Mouse (Mus musculus): ENCODE measurements around the gene Commd2.

Gene Commd2

DNA sequence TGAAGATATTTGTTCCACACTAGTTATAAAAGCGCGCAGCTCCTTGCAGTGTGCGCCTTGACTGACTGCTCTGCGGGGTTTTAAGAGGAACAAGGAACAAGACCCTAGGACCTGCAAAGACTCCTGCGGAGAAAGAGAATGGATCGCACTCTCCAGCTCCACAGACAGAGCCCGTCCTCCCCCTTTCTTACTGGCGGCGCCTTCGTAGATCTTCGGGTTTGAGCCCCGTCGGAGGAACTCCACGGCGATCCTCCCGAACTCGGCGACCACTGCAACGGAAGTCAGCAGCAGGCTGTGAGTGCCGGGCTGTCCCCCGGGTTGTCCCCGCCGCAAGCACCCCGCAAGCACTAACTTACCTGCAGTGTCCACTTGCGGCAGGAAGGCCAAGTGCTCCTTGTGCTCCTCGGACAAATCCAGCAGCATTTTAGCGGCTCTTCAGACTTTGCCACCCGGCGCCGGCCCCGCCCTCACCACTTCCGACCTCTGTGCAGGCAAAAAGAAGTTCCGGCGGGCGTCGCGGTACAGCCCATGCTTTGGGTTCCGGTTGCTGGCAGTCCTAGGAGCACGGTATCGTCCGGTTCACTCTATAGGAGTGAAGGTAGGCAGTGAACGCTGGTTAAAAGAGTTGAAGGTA lies at the start of gene Commd2:
Gene Commd2, minus strand, starts transcription at position 485 of the 634 bp plus-strand sequence.
- peak; percentile 64 to 71 for DNase-seq

DNA sequence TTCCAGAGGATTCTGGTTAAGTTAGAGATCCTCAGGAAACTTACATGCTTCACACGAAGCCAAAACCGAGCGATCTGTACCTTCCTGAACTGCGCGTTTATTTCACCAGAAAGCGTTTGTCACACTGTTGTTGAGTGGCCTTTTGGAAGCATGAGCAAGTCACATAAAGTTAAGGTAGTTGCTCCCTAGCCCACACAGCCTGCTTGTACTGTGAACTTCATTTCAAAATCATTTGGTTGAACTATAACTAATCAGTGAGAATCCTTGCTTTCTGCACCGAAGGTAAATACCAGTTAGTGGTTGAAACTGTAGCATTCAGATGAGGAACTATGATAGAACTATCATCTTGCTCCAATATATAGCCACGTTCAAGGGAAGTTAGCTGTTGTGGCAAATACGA lies 45.3 kb upstream of the Commd2 start:
- no peak for DNase-seq

DNA sequence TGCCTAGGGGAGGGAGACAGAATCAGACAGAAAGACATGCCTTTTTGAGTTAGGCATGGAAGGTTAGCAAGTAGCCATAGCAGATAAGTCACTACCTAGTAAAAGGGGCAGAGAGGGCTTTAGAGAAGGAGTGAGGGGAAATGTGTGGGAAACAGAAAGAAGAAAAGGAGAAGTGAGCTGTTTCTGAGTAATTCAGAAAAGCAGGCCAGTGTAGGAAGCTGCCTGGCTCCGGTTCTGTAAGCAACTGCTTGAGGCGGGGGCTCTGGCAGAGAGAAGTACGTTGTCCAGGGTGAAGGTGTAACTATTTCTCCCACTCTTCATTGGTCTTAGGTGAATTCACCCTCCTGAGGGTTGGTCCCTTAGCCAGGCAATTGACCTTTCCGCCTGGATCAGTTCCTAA lies 44.7 kb upstream of the Commd2 start:
- no peak for DNase-seq

DNA sequence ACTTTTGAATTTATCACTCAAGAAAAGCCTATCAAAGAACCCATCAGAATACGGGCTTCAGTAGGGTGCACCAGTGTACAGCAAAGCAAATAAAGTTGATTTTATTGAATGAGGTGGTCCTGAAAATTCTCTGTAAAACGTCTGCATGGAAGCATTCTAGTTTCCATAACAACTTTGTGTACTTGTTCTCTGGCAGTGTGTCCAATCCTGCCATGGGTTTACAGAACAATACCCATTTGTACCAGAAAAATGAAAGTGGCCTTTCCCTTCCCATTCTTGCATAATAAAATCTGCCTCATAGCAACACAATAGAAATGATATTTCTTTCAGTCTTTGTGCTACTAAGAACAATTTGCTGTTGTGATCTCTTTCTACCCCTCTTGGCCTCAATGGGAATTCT lies 41.2 kb upstream of the Commd2 start, which contains the start of gene Ankub1:
Gene Ankub1, minus strand, starts transcription at position 81 of the 400 bp plus-strand sequence.
- DNase-seq = no peak

DNA sequence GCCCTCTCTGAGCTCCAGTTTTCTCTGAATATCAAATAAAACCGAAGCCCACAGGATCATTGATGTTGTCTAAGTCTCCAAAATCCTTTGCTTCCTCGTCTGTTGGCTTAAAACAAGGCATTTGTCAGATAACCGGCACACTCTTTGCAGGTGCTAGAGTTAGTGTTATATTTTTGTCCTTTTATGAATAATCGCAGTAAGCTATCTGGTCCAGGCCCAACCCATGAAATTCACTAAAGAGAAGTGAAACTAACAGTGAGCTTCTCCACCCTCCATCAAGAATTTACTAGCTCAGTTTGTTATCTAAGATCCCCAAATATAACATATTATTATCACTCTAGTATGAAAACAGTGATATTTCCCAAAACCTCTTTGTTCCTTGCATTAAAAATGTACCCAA lies 40.3 kb upstream of the Commd2 start:
- DNase-seq = no peak

DNA sequence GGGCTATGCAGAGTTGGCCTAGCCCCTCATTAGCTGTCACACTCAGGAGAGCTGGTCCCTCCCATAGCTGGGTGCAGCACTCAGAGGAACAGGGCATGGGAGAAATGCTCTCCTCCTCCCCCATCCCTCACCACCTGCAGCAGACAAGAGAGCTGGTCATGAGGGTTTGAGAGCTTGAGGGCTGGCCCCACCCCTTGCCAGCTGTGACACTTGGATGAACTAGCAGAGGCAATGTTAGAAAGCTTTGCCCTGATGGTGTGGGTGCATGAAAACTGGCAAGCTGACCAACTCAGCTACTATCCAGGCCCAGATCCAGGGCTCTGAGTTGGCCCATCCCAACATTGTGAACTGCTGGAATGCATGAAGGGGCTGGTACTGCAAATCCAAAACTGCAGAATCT lies 26.3 kb upstream of the Commd2 start:
- no peak for DNase-seq

DNA sequence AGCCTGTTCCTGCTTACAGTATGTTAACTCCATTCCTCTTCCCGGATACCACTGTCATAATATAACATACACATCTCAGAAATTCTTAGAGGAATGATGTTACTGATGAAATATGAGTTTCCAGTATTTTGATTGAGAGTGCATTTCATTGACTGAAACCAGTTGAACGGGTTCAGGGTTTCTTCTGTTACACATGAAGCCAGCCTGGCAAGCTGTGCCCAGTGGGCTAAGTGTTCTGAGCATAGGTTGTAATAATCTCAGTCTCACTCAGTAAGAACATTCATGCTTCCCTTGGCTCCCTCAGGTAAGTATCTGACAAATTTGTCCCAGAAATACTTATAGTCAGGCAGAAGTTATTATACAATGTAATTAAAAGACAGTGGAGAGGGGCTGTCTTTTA lies 22.6 kb upstream of the Commd2 start:
- DNase-seq = no peak

DNA sequence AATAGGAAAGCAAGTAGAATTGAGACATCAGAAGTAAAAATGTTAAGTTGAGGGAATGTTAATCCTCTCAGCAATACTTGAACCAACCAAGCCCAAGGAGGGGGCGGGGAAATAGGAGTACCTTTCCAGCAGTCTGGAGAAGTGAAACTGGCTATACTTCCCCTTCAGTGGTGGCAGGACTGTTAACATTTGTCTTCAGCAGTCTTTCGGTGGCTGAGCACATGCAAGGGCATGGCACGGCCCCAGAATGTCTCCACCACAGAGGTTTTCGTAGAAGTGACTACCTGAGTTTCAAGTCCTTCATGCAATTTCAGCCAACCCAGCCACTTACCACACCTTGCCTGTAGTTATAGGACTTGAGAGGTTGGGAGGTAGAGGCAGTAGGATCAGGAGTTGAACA lies 22.1 kb upstream of the Commd2 start:
- DNase-seq = no peak

DNA sequence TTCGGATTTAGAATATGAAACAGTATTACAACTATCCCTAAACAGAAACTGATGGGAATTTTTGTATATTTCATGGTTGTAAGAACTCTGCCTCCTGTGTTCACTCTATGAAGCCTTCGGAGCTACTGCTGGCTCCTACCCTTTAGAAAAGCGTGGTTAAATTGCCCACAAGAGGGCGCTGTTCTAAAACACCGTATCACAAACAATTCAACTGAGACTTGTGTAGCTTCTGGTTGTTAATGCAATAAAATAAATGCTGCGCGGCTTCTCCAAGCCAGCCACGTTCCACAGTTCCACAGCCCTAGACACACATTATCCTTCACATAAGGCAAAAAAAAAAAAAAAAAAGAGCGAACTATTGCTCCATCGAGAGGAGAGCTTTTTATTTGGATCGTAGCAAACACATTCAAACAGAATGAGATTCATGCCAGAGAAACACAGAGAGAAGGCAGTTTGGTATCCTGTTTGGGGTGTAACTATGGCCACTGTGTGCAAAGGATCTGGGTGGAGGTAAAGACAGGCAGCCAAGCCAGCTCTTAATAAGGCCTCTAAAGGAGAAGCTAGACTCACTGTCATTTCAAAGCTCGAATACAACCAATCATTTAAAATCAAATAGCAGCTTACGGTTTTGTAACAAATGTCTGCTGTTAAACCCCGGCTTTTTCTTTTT lies 15.7 kb upstream of the Commd2 start:
- DNase-seq = peak in 1 of 2 experiments; percentile 13

DNA sequence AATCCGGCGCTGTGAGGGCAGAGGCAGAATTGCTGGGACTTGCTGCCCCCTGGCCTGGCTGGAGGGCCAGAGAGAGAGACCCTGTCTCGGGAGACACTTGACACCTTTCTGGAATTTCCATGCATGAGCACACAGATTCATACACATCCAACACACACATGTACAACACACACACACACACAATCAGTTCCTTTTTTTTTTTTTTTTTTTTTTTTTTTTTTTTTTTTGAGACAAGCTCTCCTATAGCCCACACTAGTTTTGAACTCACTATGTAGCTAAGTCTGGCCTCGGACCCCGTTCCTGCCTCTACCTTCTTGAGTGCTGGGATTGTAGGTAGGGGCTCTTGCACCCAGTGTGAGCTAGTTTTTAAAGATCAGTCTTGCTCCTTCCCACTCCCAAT lies 14.4 kb upstream of the Commd2 start:
- no peak for DNase-seq

DNA sequence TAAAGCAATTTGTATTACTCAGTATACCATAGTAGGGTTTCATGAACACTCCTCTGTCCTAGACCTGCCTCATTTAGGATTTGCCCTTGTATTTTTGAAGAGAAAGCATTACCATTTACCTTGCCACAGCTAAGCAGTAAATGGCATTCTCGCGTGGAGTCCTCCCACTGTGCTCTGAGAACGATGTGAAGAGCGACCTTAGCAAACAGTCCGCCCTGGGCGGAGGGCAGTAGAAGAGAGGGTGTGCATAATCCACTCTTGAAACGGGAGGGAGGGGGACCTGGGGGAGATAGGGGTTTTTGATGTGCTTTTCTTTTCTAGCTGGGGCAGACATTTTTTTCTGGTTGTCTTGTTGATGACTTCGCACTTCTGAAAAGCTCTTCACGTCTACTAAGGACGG lies 13.2 kb upstream of the Commd2 start:
- no peak for DNase-seq

DNA sequence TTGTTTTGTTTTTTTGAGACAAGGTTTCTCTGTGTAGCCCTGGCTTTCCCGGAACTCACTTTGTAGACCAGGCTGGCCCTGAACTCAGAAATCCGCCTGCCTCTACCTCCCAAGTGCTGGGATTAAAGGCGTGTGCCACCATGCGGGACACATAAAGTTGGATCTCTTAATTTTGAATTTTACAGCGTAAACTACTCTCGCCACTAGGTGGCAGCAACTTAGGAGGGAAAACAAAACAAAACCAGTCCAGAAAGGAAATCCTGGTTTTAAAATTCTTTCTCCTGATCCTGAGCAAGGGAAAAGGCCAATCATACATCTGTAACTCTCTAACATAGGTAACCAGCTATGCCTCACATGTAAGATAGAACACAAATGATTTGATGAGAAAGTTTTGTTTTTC lies 12.2 kb upstream of the Commd2 start:
- no peak for DNase-seq

DNA sequence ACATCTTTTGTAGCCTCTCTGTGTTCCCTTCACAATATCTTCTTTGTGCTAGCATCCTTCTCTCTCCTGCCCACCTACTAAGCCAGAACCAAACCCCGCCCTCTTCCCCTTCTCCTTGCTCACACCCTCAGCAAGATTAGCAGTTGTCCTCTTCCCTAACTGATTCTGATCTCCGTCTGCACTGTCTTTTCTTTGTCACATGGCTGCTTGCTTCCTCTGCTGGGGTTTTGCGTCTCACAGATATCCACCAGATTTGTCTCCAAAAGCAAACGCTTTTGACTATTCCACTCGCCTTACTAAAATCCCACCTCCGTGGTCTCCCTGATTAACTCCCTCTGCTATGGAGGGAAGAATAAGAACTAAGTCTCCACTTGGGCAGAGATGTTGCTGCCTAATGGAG lies 7.1 kb upstream of the Commd2 start:
- no peak for DNase-seq

DNA sequence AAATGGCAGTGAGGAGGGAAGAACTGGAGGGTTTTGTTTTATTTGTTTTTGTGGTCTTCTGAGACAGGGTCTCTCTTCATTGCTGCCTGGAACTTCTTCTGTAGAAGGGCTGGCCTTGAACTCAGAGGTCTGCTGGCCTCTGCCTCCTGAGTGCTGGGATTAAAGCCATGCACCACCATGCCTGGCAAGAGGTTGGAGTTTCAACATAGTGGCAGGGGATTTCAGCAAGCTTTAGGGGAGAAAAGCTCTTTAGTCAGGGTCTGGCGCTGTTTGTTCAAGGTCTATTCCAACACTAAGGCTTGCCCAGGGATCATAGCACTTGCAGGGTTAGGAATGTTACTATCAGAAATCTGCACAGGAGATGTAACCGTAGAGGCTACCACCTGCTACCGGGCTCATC lies 2.1 kb upstream of the Commd2 start:
- no peak for DNase-seq

DNA sequence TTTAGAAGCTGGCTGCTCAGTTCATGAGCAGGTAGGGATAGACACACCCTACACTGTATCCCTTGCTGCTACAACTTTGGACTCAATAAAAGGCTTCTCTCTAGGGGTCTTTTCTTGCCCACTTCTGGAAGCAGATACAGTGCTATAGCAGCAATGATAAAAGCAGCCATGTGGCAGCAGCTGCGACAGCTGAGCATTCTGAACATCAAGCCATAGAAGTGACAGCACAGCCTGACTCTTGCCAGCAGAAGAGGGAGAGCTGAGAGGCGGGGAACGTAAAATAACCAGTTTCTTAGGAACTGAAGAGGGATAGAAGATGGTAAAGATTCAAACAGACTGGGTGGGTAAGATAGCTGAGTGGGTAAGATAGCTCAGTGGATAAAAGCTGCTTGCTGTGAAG lies 970 bp upstream of the Commd2 start:
- no peak for DNase-seq

DNA sequence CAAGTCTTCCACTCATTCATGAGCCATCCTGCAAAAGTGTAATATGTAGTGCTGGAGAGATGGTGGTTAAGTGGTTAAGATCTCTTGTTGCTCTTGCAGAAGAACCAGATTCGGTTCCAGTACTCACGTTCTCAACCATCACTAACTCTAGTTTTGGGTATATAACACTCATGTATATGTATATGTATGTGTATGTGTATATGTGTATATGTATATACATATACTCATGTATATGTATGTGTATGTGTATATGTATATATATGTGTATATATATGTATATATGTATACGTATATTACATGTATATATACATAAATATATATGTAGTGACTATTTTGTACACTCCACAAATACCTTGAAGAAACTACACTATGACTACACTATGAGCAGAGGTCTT lies 347 bp upstream of the Commd2 start:
- no peak for DNase-seq

DNA sequence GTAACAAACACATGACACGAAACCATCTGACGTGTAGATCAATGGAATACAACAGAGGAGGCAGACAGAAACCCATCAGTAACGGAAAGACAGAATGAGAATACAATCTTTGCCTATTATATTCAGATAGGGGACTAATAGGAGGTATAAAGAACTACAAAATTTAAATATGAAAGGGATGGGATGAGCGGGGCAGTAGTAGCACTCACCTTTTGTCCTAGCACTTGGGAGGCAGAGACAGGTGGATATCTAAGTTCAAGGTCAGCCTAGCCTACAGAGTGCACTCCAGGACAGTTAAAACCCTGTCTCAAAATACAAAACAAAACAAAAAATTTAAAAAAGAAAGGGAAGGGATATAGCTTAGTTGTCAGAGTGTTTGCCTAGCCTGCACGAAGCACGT lies 8.3 kb downstream of the Commd2 start:
- DNase-seq = no peak

DNA sequence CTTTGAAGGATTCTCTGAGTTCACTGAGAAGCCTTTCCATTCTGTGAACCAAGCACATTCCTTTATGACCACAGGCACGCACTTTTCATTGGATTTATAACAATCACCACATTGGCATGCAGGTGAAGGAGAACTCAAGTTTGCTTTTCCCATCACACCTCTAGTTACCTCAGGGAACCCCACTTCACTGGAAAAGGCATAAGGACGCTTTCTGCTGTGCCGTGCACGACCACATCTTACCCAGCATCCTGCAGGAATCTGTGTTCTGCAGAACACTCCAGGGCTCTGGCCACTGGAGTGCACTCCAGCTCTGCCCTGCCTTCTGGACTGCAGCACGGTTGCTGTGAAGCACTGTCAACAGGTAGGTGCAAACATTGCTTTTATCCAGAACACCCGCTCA lies 13.9 kb downstream of the Commd2 start:
- DNase-seq = no peak

DNA sequence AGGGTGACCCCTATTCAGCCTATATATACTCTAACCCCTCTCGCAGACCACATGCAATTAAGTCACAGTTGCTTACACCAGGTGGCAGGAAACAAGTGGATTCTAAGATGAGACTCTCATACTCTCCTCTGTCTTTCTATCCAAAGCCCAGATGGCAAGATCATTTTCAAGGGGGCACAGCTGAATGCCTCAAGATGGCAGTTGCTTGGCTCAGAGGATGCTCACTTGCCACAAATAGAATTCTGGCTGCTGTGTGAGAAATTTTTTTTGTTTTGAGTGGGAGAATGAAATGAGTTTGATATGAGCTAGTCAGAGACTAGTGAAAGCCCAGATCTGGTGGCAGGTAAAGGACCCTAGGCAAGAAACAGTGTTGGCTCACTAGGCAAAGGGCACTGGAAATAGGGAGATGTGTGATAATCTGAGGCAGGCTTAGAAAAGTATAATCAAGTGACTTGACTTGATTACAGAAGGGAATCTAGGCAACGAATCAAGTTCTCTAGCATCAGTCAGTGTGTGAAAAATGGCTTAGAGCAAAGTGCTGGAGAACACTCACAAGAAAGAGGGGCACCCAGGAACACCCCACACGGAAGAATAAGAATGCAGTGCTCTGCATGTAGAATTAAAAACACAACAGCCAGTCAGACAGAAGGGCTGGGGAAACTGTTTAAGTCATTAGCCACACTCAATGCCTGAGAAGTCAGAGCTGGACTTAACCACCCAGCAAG lies 16.6 kb downstream of the Commd2 start:
- no peak for DNase-seq

DNA sequence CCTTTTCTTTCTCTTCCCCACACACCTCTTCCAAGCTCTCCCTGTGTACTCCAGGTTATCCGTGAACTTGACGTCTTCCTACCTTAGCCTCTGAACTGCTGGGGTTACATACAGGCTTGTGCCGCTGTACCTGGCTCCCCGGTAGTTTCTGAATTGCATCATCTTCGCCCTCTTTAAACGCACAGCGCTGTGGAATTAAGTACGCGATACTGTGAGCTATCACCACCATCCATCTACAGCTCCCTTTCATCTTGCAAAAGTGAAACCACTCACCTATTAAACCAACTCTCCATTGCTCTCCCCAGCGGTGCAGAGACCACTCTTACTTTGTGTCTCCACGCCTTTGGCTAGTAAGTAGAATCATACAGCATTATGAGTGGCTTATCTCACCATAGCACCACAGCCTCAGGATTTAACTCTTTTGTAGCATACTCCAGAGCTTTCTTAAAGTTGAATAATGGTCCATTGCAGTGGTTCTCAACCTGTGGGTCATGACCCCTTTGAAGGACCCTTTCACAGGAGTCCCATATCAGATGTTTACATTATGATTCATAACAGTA lies 24.5 kb downstream of the Commd2 start:
- no peak for DNase-seq

DNA sequence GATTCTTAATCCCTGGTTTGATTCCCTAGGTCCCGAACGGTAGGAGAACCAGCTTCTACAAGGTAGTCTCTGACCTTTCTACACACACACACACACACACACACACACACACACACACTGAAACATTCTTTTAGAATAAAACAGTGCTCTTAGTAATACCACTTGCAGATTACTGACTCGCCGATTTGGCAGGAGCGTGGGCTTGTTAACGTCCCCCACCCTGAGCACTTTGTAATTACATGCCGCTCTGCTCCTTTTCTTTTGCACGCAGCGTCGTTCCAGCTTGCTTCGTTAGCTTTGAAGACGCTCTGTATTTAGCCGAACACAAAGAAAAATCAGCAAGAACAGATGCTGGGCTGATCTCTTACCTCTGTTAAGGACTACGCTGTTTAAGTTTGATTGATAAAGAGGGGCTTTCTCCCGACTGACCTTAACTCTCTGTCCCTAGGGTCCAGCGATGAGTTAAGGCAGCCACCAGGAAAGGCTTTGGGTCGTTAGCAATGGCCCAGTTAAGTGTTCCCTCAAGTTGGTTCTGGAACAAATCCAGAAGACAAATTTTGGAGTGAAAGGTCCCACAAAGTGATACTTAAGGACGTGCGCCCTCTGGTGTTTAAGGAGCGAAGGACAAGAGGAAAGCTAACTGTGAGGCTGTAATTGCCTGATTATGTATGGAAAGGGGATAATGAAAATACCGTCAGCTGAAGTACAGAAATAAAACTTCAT lies 26.1 kb downstream of the Commd2 start:
- no peak for DNase-seq

DNA sequence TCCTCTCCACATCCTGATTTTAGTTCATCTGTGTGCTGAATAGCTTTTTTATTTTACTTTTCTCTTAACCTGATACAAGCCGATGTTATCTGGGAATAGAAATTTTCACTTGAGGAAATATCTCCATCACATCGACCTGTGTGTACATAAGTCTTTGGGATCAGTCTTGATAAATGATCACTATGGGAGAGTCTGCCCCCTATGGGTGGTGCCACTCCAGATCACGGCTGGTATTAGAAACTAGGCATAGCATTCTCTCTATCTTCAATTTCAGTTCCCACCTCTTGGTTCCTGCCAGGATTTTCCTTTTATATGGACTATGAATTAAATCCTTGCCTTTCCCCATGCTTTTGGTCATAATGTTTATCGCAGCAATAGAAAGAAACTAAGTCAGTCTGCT lies 31.8 kb downstream of the Commd2 start:
- DNase-seq = no peak

DNA sequence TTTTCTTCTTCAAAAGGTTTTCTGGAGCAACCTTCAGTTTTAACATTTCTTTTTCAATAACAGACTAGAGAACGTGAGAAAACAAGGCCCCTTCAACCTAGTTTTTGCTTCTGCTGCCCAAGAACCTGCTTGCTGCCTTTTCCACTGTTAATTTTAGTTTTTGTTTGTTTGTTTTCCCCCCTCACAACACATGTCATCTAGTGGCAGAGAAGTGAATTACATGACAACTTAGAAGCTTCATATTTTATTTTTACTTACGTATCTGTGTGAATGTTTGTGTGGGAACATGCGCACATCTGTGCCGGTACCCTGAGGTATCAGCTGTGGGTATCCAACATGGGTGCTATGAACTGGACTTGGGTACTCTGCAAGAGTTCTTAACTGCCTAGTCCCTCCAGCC lies 35.9 kb downstream of the Commd2 start:
- DNase-seq = no peak

Measured in thymus, adult 18-20 months (tissue).